Mouse (Mus musculus): ENCODE measurements around the gene Sorcs3.

GRCm38 (mm10) chr19:48839418-48839817, 633.6 kb downstream of the Sorcs3 start:
- no peak for TF ChIP-seq CTCF (IDR thresholded peaks at IDR 0.05; ENCODE audit: control insufficient read depth, insufficient read depth, insufficient read length)
- TF ChIP-seq MAX (IDR thresholded peaks at IDR 0.05): no peak
- no peak for TF ChIP-seq USF1 (IDR thresholded peaks at IDR 0.05; ENCODE audit: low read depth)
- TF ChIP-seq MYOD1 (IDR thresholded peaks at IDR 0.05; ENCODE audit: control insufficient read depth, insufficient read length, low read depth): no peak
- no peak for TF ChIP-seq MYOG (IDR thresholded peaks at IDR 0.05; ENCODE audit: control insufficient read depth, extremely low read depth, insufficient read length)
